Mouse (Mus musculus): ENCODE measurements at regions not wholly inside any gene's neighbourhood (a gene's known extent, or its start where the extent isn't known, plus 50 kb on each side); places are given as distances from the start of the nearest gene placed in this dataset.

GRCm38 (mm10) chr9:63884971-63885370 lies 127.2 kb upstream of the Smad3 start:
- TF ChIP-seq POLR2A (IDR thresholded peaks at IDR 0.05; ENCODE audit: borderline replicate concordance, control insufficient read depth, low read depth, low read length) (no peak), CTCF (IDR thresholded peaks at IDR 0.05; ENCODE audit: control insufficient read depth, insufficient read depth, low read length) (no peak)
